In the genomic region with DNA sequence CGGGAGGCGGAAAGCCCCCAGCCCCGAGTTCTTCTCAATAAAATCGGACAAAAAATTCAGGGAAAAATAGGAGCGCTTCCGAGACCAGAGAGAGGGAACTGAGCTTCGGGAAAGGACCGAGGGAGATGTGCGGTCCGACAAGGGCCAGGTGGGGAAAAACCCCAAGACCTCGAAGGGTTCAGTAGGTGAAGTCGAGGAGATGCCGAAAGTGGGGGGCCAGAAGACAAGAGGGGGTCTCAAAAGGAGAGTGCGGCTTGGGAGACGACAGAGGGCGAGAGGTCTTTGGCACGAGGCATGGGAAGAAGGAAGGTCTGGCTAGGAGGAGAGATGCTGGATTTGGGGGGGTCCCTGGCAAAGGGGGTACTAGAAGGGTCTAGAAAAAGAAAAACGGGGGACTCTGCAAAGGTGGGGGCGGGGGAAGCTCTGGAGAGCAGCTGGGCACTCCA, we compare ENCODE assay signal across 8 mouse cellular contexts. TPM values are rescaled to one million over a fixed set of nuclear protein-coding genes. Genes with fewer than 3 reads are reported as not detected.
DNase-seq lines count a peak whose midpoint lies in the region; ATAC-seq lines count a peak whose summit lies in the region.

No protein-coding gene starts in this region.

- H3K9ac ChIP-seq in kidney, embryonic 16.5 days (replicated peaks; ENCODE audit: low read length): peak overlapping the region; percentile 97
- peak overlapping the region; percentile 98 for H3K9ac ChIP-seq in embryonic facial prominence, embryonic 13.5 days
- peak overlapping the region; percentile 99 for H3K9ac ChIP-seq in intestine, embryonic 14.5 days (ENCODE audit: low read length)
- peak overlapping the region; percentile 81 for H3K9ac ChIP-seq in midbrain, embryonic 14.5 days (replicated peaks; ENCODE audit: low read length)

- no peaks in the 10 kb centered on the region for H3K9me3 ChIP-seq in kidney, embryonic 16.5 days (ENCODE audit: low read length)
- no peaks in the 10 kb centered on the region for H3K9me3 ChIP-seq in embryonic facial prominence, embryonic 13.5 days
- H3K9me3 ChIP-seq in intestine, embryonic 14.5 days (ENCODE audit: control insufficient read depth, low read length): no peaks in the 10 kb centered on the region
- no peaks in the 10 kb centered on the region for H3K9me3 ChIP-seq in midbrain, embryonic 14.5 days (ENCODE audit: control insufficient read depth, low read length)

- peaks cover 22% of the 10 kb centered on the region for H3K4me1 ChIP-seq in kidney, embryonic 16.5 days (ENCODE audit: insufficient read depth, low read length)
- H3K4me1 ChIP-seq in embryonic facial prominence, embryonic 13.5 days: peaks cover 23% of the 10 kb centered on the region
- peaks cover 22% of the 10 kb centered on the region for H3K4me1 ChIP-seq in intestine, embryonic 14.5 days (replicated peaks; ENCODE audit: control insufficient read depth, insufficient read depth, low read length)
- peaks cover 17% of the 10 kb centered on the region for H3K4me1 ChIP-seq in midbrain, embryonic 14.5 days (ENCODE audit: control insufficient read depth, insufficient read depth, low read length)

- H3K36me3 ChIP-seq in kidney, embryonic 16.5 days (ENCODE audit: insufficient read depth, low read length): no peaks in the 10 kb centered on the region
- H3K36me3 ChIP-seq in embryonic facial prominence, embryonic 13.5 days: no peaks in the 10 kb centered on the region
- H3K36me3 ChIP-seq in intestine, embryonic 14.5 days (ENCODE audit: control insufficient read depth, insufficient read depth, low read length): no peaks in the 10 kb centered on the region
- H3K36me3 ChIP-seq in midbrain, embryonic 14.5 days (ENCODE audit: control insufficient read depth, insufficient read depth, low read length): no peaks in the 10 kb centered on the region

- H3K27me3 ChIP-seq in kidney, embryonic 16.5 days (ENCODE audit: insufficient read depth, low read length): no peaks in the 10 kb centered on the region
- no peaks in the 10 kb centered on the region for H3K27me3 ChIP-seq in embryonic facial prominence, embryonic 13.5 days
- H3K27me3 ChIP-seq in intestine, embryonic 14.5 days (replicated peaks; ENCODE audit: control insufficient read depth, insufficient read depth, low read length): no peaks in the 10 kb centered on the region
- no peaks in the 10 kb centered on the region for H3K27me3 ChIP-seq in midbrain, embryonic 14.5 days (ENCODE audit: control insufficient read depth, insufficient read depth, low read length)

- peak overlapping the region; percentile 91 for H3K27ac ChIP-seq in kidney, embryonic 16.5 days (ENCODE audit: low read length)
- peak overlapping the region; percentile 94 for H3K27ac ChIP-seq in embryonic facial prominence, embryonic 13.5 days
- H3K27ac ChIP-seq in intestine, embryonic 14.5 days (ENCODE audit: low read depth): peak overlapping the region; percentile 94
- H3K27ac ChIP-seq in midbrain, embryonic 14.5 days (replicated peaks; ENCODE audit: low read depth, low read length): peak overlapping the region; percentile 81

- 0 out of 2 replicates have a peak, but pooled peaks have one; percentile 3 for ATAC-seq in kidney, embryonic 16.5 days (ENCODE audit: low FRiP score, low TSS enrichment)
- peak; percentile 6; the same call in 1 of the 2 replicates for ATAC-seq in embryonic facial prominence, embryonic 13.5 days (ENCODE audit: insufficient number of reproducible peaks, insufficient read depth, low FRiP score, low TSS enrichment, low read depth)
- ATAC-seq in intestine, embryonic 14.5 days (replicated peaks; ENCODE audit: low FRiP score, low TSS enrichment, low read depth): 0 out of 2 replicates have a peak, but pooled peaks have one; percentile 4
- ATAC-seq in midbrain, embryonic 14.5 days (ENCODE audit: low FRiP score, low TSS enrichment): peak; percentile 38; the same call in 1 of the 2 replicates

- no peak for DNase-seq in kidney, adult 18-20 months
- DNase-seq in R1 (ENCODE audit: low read depth, low spot score): peak; percentile 40
- no peak for DNase-seq in intestine, embryonic 14.5 days (ENCODE audit: low spot score)
- peak; percentile 56 for DNase-seq in midbrain, embryonic 14.5 days
- no peak for DNase-seq in spleen, adult 12 weeks (ENCODE audit: low spot score)
- DNase-seq in retina, embryonic 14.5 days (ENCODE audit: low spot score): no peak

- H3K4me2 ChIP-seq in kidney, embryonic 16.5 days (replicated peaks; ENCODE audit: low read depth, low read length): peak overlapping the region; percentile 87
- peak overlapping the region; percentile 75 for H3K4me2 ChIP-seq in embryonic facial prominence, embryonic 13.5 days
- peak overlapping the region; percentile 86 for H3K4me2 ChIP-seq in intestine, embryonic 14.5 days (ENCODE audit: low read length)
- peak overlapping the region; percentile 95 for H3K4me2 ChIP-seq in midbrain, embryonic 14.5 days (ENCODE audit: low read length)

- peak overlapping the region; percentile 95 for H3K4me3 ChIP-seq in kidney, embryonic 16.5 days (ENCODE audit: low read length)
- H3K4me3 ChIP-seq in embryonic facial prominence, embryonic 13.5 days: peak overlapping the region; percentile 97
- peak overlapping the region; percentile 99 for H3K4me3 ChIP-seq in intestine, embryonic 14.5 days (ENCODE audit: low read depth, low read length)
- peak overlapping the region; percentile 94 for H3K4me3 ChIP-seq in midbrain, embryonic 14.5 days (replicated peaks; ENCODE audit: low read depth, low read length)

- under 1% methylated on average over 19 of the region's 19 CpGs for WGBS in kidney, embryonic 16.5 days
- under 1% methylated on average over 19 of the region's 19 CpGs for WGBS in embryonic facial prominence, embryonic 13.5 days
- 0% methylated on average over 19 of the region's 19 CpGs for WGBS in intestine, embryonic 14.5 days
- WGBS in midbrain, embryonic 14.5 days: 2% methylated on average over 19 of the region's 19 CpGs

RNA-seq across cellular contexts. Expression of a gene that starts 1.0 kb away (rescaled TPM):
- 84.5 and 98.6 TPM in 2 replicates for polyA plus RNA-seq in kidney, embryonic 16.5 days (2015; fragmentation: Nextera tagmentation; extraction: Ambion mirVana)
- polyA plus RNA-seq in embryonic facial prominence, embryonic 13.5 days (2015; fragmentation: Nextera tagmentation; extraction: Ambion mirVana): 99.5 and 111 TPM in 2 replicates
- 139 and 152 TPM in 2 replicates for polyA plus RNA-seq in intestine, embryonic 14.5 days (2014; fragmentation: Nextera tagmentation; extraction: Ambion mirVana)
- 11.8 and 20.2 TPM in 2 replicates for polyA plus RNA-seq in midbrain, embryonic 14.5 days (2014; fragmentation: Nextera tagmentation; extraction: Ambion mirVana)

Comparison
In these comparisons a context has a peak if more than half of its experiments do, and no peak if none do; other contexts are left out.
1. DNase-seq: peak in R1 (single experiment) and midbrain, embryonic 14.5 days (single experiment); none in kidney, adult 18-20 months (single experiment), intestine, embryonic 14.5 days (single experiment), spleen, adult 12 weeks (single experiment) and retina, embryonic 14.5 days (single experiment).
2. Peak in every context shown above with its lines, with median percentiles within 50 percentile points of each other: ATAC-seq, H3K27ac ChIP-seq, H3K4me2 ChIP-seq, H3K4me3 ChIP-seq and H3K9ac ChIP-seq.